In genomic region chr14:38992574-38992866, GRCm38 (mm10) we compare ENCODE assay signal across 21 mouse cellular contexts.
A peak's percentile ranks its signal among the peaks of the same experiment; 100 is the strongest.
DNase-seq lines count a peak whose midpoint lies in the region; ATAC-seq and TF ChIP-seq lines count a peak whose summit lies in the region.
"Had no signal": no experiment of that assay in that cellular context is flagged by ENCODE, and none has a peak within 500 bp of the region (broad histone marks: within the 10 kb centered on the region; RNA-seq: fewer than 3 reads in every experiment).

No protein-coding gene starts in this region.

- H3K4me3 ChIP-seq in forebrain, embryonic 14.5 days (ENCODE audit: low read depth, low read length) = no peak overlapping the region
- H3K4me3 ChIP-seq in forebrain, embryonic 12.5 days (replicated peaks) = no peak overlapping the region
- H3K4me3 ChIP-seq in forebrain, postnatal 0 days (ENCODE audit: low read depth, low read length) = no peak overlapping the region
- no peak overlapping the region for H3K4me3 ChIP-seq in forebrain, embryonic 10.5 days
- peak overlapping the region; percentile 6; the same call in 1 of the 2 replicates for H3K4me3 ChIP-seq in layer of hippocampus, adult 2 months
- no peak overlapping the region for H3K4me3 ChIP-seq in midbrain, embryonic 15.5 days
- H3K4me3 ChIP-seq in midbrain, postnatal 0 days (ENCODE audit: low read depth, low read length) = no peak overlapping the region
- H3K4me3 ChIP-seq: embryonic facial prominence, embryonic 10.5 days; embryonic facial prominence, embryonic 13.5 days; erythroblast, embryonic 14.5 days; gastrocnemius, adult 2 months; hindbrain, embryonic 12.5 days; intestine, embryonic 15.5 days had no signal

- H3K27ac ChIP-seq in forebrain, embryonic 14.5 days (ENCODE audit: low read depth, low read length) = peak overlapping the region; percentile 18; the same call in 1 of the 2 replicates
- H3K27ac ChIP-seq in forebrain, embryonic 12.5 days = no peak overlapping the region
- no peak overlapping the region for H3K27ac ChIP-seq in forebrain, postnatal 0 days (ENCODE audit: low read depth, low read length)
- no peak overlapping the region for H3K27ac ChIP-seq in forebrain, embryonic 10.5 days
- H3K27ac ChIP-seq in layer of hippocampus, adult 2 months = peak overlapping the region; percentile 74
- H3K27ac ChIP-seq in midbrain, embryonic 15.5 days = 0 out of 2 replicates have a peak overlapping the region, but pooled peaks have one; percentile 26
- no peak overlapping the region for H3K27ac ChIP-seq in midbrain, postnatal 0 days (ENCODE audit: low read depth, low read length)
- H3K27ac ChIP-seq: embryonic facial prominence, embryonic 10.5 days; embryonic facial prominence, embryonic 13.5 days; gastrocnemius, adult 2 months; hindbrain, embryonic 12.5 days; intestine, embryonic 15.5 days had no signal

- H3K36me3 ChIP-seq in forebrain, embryonic 14.5 days (ENCODE audit: control insufficient read depth, insufficient read depth, low read length) = no peaks in the 10 kb centered on the region
- H3K36me3 ChIP-seq in forebrain, embryonic 12.5 days (replicated peaks) = no peaks in the 10 kb centered on the region
- no peaks in the 10 kb centered on the region for H3K36me3 ChIP-seq in forebrain, postnatal 0 days (ENCODE audit: insufficient read depth)
- H3K36me3 ChIP-seq in forebrain, embryonic 10.5 days (replicated peaks) = no peaks in the 10 kb centered on the region
- H3K36me3 ChIP-seq in midbrain, embryonic 15.5 days (replicated peaks) = no peaks in the 10 kb centered on the region
- no peaks in the 10 kb centered on the region for H3K36me3 ChIP-seq in midbrain, postnatal 0 days (ENCODE audit: insufficient read depth, low read length)
- H3K36me3 ChIP-seq: embryonic facial prominence, embryonic 10.5 days; embryonic facial prominence, embryonic 13.5 days; hindbrain, embryonic 12.5 days; intestine, embryonic 15.5 days had no signal

- no peak for DNase-seq in forebrain, embryonic 14.5 days (ENCODE audit: low spot score)
- no peak for DNase-seq in forebrain, postnatal 0 days
- DNase-seq in forebrain, embryonic 10.5 days (ENCODE audit: extremely low spot score, low spot score) = no peak
- DNase-seq in layer of hippocampus, adult 2 months (ENCODE audit: low spot score in 2 of 2) = no peak
- DNase-seq in layer of hippocampus, postnatal 14 days (ENCODE audit: low spot score in 2 of 2) = no peak
- no peak for DNase-seq in midbrain, postnatal 0 days (ENCODE audit: low spot score)
- DNase-seq: adrenal gland, adult 8-10 months; adrenal gland, postnatal 25 days; cerebellum, adult 11-12 months; gastrocnemius, adult 2 months; gastrocnemius, postnatal 14 days; heart, adult 11 months had no signal

- WGBS in forebrain, embryonic 14.5 days = 85% methylated on average over 1 of the region's 1 CpGs
- 91% methylated on average over 1 of the region's 1 CpGs for WGBS in forebrain, embryonic 12.5 days
- 73% methylated on average over 1 of the region's 1 CpGs for WGBS in forebrain, postnatal 0 days
- WGBS in forebrain, embryonic 10.5 days = 86% methylated on average over 1 of the region's 1 CpGs
- 69% methylated on average over 1 of the region's 1 CpGs for WGBS in midbrain, embryonic 15.5 days
- WGBS in midbrain, postnatal 0 days = 57% methylated on average over 1 of the region's 1 CpGs

- no peak overlapping the region for H3K4me2 ChIP-seq in forebrain, embryonic 14.5 days (ENCODE audit: low read length)
- H3K4me2 ChIP-seq in forebrain, embryonic 12.5 days = no peak overlapping the region
- no peak overlapping the region for H3K4me2 ChIP-seq in forebrain, postnatal 0 days (ENCODE audit: low read depth)
- H3K4me2 ChIP-seq in midbrain, embryonic 15.5 days = peak overlapping the region; percentile 12; the same call in 1 of the 2 replicates
- H3K4me2 ChIP-seq in midbrain, postnatal 0 days (ENCODE audit: low read depth, low read length, poor library complexity, severe bottlenecking) = no peak overlapping the region
- H3K4me2 ChIP-seq: embryonic facial prominence, embryonic 13.5 days; heart, embryonic 11.5 days; hindbrain, embryonic 12.5 days; intestine, embryonic 15.5 days had no signal

- TF ChIP-seq CTCF in forebrain, postnatal 0 days (IDR thresholded peaks at IDR 0.05; ENCODE audit: low read depth) = no peak
- no peak for TF ChIP-seq CTCF in layer of hippocampus, adult 2 months (conservative IDR thresholded peaks at IDR 0.05)
- TF ChIP-seq CTCF in midbrain, postnatal 0 days (IDR thresholded peaks at IDR 0.05) = no peak

- no peaks in the 10 kb centered on the region for H3K9me3 ChIP-seq in forebrain, embryonic 14.5 days (replicated peaks; ENCODE audit: control insufficient read depth, low read length)
- no peaks in the 10 kb centered on the region for H3K9me3 ChIP-seq in forebrain, embryonic 12.5 days
- no peaks in the 10 kb centered on the region for H3K9me3 ChIP-seq in forebrain, postnatal 0 days (ENCODE audit: low read length)
- no peaks in the 10 kb centered on the region for H3K9me3 ChIP-seq in forebrain, embryonic 10.5 days
- H3K9me3 ChIP-seq in midbrain, embryonic 15.5 days = no peaks in the 10 kb centered on the region
- H3K9me3 ChIP-seq in midbrain, postnatal 0 days (ENCODE audit: low read length) = no peaks in the 10 kb centered on the region
- H3K9me3 ChIP-seq: embryonic facial prominence, embryonic 10.5 days; embryonic facial prominence, embryonic 13.5 days; hindbrain, embryonic 12.5 days; intestine, embryonic 15.5 days had no signal

- H3K4me1 ChIP-seq in forebrain, embryonic 14.5 days (ENCODE audit: control insufficient read depth, insufficient read depth, low read length) = no peaks in the 10 kb centered on the region
- H3K4me1 ChIP-seq in forebrain, embryonic 12.5 days = no peaks in the 10 kb centered on the region
- H3K4me1 ChIP-seq in forebrain, postnatal 0 days (ENCODE audit: insufficient read depth) = peaks cover 7% of the 10 kb centered on the region
- H3K4me1 ChIP-seq in forebrain, embryonic 10.5 days = no peaks in the 10 kb centered on the region
- peaks cover 7% of the 10 kb centered on the region; the same call in 1 of the 2 replicates for H3K4me1 ChIP-seq in midbrain, embryonic 15.5 days
- 0 out of 2 replicates have a peak, but pooled peaks cover 2% of the 10 kb centered on the region for H3K4me1 ChIP-seq in midbrain, postnatal 0 days (ENCODE audit: insufficient read depth, low read length)
- H3K4me1 ChIP-seq: embryonic facial prominence, embryonic 10.5 days; hindbrain, embryonic 12.5 days; intestine, embryonic 15.5 days had no signal

- no peak overlapping the region for H3K9ac ChIP-seq in forebrain, embryonic 14.5 days (ENCODE audit: low read length)
- H3K9ac ChIP-seq in forebrain, embryonic 12.5 days = no peak overlapping the region
- H3K9ac ChIP-seq in forebrain, postnatal 0 days = no peak overlapping the region
- H3K9ac ChIP-seq in midbrain, embryonic 15.5 days = no peak overlapping the region
- H3K9ac ChIP-seq in midbrain, postnatal 0 days (replicated peaks; ENCODE audit: low read length, poor library complexity, severe bottlenecking) = no peak overlapping the region
- H3K9ac ChIP-seq: embryonic facial prominence, embryonic 13.5 days; hindbrain, embryonic 12.5 days; intestine, embryonic 15.5 days had no signal

- ATAC-seq in forebrain, embryonic 14.5 days = no peak
- ATAC-seq in forebrain, embryonic 12.5 days (ENCODE audit: low FRiP score) = no peak
- ATAC-seq in forebrain, postnatal 0 days = peak; percentile 51
- no peak; the same call in 1 of the 2 replicates for ATAC-seq in midbrain, embryonic 15.5 days (replicated peaks)
- no peak for ATAC-seq in midbrain, postnatal 0 days (ENCODE audit: low FRiP score)
- ATAC-seq: activated CD4-positive, CD25-positive, alpha-beta regulatory T cell, adult 4 months; intestine, embryonic 15.5 days had no signal

- H3K27me3 ChIP-seq in forebrain, embryonic 14.5 days (replicated peaks; ENCODE audit: control insufficient read depth, insufficient read depth, low read length) = no peaks in the 10 kb centered on the region
- H3K27me3 ChIP-seq in forebrain, embryonic 12.5 days = no peaks in the 10 kb centered on the region
- no peaks in the 10 kb centered on the region for H3K27me3 ChIP-seq in forebrain, postnatal 0 days (ENCODE audit: insufficient read depth, low read length)
- no peaks in the 10 kb centered on the region for H3K27me3 ChIP-seq in forebrain, embryonic 10.5 days (ENCODE audit: poor library complexity, severe bottlenecking)
- H3K27me3 ChIP-seq in midbrain, embryonic 15.5 days (replicated peaks) = no peaks in the 10 kb centered on the region
- no peaks in the 10 kb centered on the region for H3K27me3 ChIP-seq in midbrain, postnatal 0 days (ENCODE audit: insufficient read depth, low read length)
- H3K27me3 ChIP-seq: embryonic facial prominence, embryonic 13.5 days; hindbrain, embryonic 12.5 days; intestine, embryonic 15.5 days had no signal

Comparison
In these comparisons a context has a peak if more than half of its experiments do, and no peak if none do; other contexts are left out.
1. H3K27ac ChIP-seq: peak in forebrain, embryonic 14.5 days (single experiment), layer of hippocampus, adult 2 months (single experiment) and midbrain, embryonic 15.5 days (single experiment); none in forebrain, embryonic 12.5 days (single experiment), forebrain, postnatal 0 days (single experiment), forebrain, embryonic 10.5 days (single experiment) and midbrain, postnatal 0 days (single experiment).